Mouse (Mus musculus): ENCODE measurements around the gene Psmd4.
"Not testable (repeated sequence)": the region's sequence is repeated elsewhere in the genome, so short reads cannot be mapped to it uniquely, and the experiment has no call there.

Gene Psmd4

DNA sequence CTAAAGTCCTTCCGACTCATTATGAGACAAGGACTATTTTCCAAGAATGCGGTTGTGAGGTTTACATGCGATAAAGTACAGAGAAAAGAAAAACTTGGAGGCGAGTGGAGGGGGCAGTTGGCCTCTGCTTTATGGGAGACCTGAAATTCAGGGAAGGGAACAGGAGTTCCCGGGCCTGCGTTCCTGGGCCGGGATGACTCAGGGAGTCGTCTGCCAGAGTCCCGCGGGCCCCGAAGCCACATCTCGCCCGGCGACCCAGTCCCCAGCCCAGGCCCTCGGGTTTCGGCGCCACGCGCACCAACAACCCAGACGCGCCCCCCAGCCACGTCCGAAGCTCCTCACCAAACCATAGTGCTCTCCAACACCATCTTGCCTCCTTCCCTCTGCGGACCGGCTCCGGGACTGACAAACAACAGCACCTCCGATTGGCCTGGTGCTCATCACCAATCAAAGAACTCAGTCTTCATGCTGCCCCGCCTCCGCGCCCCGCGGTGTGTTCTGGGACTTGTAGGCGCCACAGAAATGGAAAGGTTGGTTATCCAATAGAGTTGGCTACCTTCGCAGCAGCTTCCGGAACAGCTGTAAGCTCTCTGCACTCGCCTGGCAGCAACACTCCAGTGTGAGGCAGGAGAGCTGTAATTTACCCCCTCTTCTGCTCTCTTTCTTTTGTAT is at the start of gene Psmd4:
TSS of gene Psmd4 (minus strand) at position 449 of the 672 bp plus-strand sequence.
- peak; percentile 98 for DNase-seq

DNA sequence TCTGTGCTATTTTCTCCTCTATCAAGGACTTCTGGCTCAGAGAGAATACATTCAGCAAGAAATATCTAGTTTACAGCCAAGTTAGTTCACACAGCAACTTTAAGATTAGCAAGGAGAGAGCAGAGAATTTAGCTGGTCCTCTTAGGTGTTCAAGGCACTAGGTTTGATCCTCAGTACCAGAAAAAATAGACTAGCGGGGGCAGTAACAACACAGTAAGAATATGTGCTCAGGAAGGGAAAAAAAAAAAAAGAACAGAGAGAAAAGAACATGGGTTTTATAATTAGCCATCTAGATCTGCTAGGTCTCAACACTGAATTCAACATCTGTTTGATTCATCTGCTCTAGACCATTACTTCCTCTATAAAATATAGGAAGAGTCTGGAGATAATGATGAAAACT is 45.7 kb upstream of the Psmd4 start:
- no peak for DNase-seq

DNA sequence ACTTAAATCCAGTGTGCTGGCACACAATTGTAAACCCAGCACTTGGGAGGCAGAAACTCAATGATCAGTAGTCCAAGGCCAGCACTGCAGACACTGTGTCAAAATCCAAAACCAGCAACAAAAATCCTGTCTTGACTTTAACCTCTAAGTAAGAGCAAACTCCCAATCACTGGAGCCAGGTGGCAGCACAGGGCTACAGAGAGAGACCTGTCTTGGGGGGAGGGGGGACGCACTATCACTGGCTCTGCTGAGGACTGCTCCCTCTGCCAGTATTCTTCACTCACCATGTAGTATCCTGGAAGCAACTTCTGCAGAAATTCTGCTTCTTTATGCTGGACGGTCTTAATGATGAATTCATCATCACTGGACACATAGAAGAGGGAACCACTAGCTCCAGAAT is 29.2 kb upstream of the Psmd4 start:
- DNase-seq = no peak

DNA sequence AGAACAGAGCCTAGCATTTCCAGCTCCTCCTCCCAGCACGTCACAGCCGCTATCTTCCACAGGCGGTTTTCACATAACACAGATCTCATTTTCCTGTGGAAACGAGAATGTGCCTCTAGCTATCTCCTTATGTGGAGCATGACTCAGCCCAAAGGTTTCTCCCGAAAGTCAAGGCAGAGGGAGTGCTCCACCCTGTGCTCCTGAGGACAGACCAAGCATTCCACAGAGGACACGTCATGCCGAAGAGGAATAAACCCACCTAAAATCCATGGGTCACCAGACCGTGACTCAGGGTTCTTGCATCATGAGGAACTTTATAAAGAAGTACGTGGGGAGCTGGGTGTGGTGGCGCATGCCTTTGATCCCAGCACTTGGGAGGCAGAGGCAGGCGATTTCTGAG is 24.2 kb upstream of the Psmd4 start:
- DNase-seq = no peak

DNA sequence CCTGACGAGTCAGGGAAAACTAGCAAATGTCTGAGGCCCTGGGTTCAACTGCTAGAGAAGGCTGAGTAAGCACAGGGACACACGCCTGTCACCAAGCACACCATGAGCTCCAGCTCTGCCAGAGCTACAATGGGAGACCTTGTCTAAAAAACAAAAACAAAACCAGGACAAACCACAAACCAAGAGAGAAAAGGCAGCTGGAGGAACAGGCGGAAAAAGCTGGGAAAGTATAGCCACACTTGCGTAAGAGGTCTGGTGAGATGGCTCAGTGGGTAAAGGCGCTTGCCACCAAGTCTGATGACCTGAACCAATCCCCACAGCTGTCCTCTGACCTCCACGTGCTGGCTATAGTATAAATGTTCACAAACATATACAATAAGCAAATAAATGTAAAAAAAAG is 23.7 kb upstream of the Psmd4 start:
- no peak for DNase-seq

DNA sequence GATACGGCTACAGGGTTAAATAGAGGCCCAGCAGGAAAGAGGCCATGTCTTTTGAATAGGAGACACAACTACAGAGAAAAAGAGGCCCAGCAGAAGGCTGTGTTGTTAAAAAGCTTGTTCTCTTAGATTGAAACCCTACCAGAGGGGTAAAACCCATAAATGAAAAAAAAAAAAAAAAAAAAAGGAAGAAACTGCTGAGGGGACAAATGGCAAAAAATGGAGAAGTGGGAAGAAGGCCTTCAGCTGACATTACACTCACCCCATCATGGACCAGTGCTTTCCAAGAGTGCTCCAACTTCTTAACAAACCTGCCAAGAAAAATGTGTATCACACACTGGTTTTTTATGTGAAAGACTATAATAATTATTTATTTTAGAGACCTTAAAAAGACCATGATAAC is 23.1 kb upstream of the Psmd4 start:
- no peak for DNase-seq

DNA sequence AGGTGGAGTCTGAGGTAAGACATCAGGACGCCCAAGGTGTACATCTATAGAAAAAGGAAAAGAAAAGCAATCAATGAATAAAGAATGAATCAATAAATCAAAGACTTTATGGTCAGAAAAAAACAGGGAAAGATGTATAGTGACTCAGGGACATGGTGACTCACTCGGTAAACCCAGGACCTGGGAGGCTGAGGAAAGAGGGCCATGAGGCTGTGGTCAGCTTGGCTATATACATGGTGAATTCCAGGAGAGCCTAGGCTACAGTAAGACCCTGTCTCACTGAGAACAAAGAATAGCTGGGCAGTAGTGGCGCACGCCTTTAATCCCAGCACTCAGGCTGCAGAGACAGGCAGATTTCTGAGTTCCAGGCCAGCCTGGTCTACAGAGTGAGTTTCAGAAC is 21.3 kb upstream of the Psmd4 start:
- no peak for DNase-seq

DNA sequence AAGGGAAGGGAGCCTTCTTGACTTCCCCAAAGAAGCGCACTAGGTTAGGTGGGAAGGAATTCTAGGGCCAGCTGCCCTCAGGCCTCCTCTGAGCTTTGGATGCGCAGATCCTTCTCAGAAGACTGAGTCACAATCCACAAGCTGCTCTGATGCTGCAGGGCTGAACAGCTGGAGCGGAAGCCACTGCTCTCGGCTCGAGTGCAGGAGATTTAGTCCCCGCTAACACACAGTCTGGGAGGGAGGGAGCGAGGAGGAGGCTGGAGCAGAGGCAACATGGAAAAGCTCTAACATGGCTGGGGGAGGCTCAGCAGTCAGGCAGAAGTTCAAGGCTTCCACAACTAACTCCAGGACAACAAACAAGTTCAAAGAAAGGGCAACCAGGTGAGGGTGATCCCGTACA is 15.7 kb upstream of the Psmd4 start:
- no peak for DNase-seq

DNA sequence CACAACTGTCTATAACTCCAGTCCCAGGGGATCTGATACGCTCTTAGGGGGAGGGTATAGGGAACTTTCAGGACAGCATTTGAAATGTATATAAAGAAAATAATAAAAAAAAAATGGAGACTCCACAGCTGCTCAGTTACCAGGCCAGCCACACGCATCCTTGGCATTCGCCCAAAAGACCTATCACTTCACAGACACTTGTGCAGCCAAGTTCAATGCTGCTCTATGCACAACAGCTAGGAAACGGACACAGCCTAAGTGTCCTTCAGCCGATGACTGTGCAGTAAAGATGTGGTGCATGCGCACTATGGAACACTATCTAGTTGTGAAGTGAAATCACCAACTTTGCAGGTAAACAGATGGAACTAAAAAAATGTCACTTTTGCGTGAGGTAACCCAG is 13.9 kb upstream of the Psmd4 start:
- DNase-seq = no peak

DNA sequence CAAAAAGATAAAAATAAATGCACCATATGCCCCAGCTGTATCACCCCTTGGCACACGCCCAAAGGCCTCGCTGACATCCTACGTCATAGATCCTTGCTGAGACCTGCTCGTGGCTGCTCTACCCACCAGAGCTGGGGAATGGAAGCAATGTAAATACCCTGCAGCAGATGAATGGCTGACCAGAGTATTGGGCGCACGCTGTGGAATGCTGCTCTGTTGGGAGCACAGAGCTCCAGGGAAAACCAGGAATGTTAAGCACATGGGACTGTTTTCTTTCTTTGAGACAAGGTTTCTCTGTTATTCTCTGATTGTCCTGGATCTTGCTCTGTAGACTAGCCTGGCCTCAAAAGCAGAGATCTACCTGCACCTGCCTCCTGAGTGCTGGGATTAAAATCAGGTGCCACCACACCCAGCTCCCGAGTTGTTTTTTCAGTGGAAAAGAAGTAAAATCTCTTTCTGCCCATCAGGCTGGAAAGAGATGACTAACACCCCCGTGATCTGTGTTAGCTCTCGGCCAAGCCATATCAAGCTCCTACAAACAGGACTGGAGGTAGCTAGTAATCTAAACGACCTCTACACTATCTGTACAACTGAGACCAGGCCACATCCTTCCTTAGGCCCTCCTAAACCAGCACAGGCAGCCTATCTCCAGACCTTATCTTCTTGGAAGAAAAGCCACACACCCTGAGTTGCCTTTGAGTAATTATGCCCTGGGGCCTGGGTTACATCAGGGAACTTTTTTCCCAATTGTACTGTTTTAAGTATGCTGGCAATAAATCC is 12.3 kb upstream of the Psmd4 start:
- peak; percentile 10 for DNase-seq

DNA sequence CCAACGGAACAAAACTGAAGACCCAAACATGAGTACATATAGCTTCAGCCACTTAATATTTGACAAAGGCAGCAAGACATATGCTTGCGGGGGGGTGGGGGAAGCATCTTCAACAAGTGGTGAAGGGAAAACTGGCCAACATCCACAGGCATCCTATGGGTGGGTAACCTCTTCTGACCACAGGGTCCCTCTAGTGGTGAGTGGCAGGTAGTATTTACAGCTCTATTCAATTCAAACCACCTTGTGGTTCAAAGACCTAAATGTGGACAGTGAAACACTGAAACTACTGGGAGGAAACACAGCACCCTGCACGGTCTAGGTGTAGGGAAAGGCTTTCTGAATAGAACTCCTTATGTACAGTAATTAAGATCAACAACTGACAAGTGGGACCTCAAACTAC is 11.3 kb upstream of the Psmd4 start:
- peak; percentile 19 for DNase-seq

DNA sequence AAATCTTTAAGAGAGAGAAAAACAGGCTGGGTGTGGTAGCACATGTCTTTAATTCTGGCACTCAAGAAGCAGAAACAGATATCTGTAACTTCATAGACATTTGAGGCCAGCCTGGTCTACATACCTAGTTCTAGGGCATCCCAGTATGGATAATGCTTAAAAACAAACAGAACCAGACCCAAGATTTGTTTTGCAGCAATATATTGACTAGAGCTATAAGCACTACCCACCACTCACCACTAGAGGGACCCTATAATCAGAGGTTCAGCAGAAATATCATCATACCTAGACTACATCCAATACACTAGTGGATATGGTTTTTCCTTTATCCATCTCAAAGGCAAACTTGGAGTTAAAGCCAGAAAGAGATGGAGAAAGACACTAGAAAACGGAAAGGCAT is 10.5 kb upstream of the Psmd4 start:
- DNase-seq = no peak

DNA sequence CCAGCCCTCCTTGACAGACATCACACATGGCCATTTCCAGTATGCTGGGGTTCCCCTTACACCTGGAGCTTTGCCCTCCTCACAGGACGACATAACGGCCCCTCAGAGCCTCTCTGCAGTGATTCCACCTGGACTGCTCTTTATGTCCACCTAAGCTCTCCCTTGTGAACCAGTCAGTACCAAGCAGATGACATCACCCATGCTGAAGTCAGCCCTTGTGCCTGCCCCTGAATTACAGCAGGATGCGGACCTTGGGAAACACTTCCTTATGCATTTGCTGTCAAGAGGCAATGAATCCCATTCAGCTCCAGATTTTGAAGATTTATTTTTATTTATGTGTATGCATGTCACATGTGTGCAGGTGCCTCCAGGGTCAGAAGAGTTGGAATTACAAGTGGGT is 5.5 kb upstream of the Psmd4 start:
- no peak for DNase-seq

DNA sequence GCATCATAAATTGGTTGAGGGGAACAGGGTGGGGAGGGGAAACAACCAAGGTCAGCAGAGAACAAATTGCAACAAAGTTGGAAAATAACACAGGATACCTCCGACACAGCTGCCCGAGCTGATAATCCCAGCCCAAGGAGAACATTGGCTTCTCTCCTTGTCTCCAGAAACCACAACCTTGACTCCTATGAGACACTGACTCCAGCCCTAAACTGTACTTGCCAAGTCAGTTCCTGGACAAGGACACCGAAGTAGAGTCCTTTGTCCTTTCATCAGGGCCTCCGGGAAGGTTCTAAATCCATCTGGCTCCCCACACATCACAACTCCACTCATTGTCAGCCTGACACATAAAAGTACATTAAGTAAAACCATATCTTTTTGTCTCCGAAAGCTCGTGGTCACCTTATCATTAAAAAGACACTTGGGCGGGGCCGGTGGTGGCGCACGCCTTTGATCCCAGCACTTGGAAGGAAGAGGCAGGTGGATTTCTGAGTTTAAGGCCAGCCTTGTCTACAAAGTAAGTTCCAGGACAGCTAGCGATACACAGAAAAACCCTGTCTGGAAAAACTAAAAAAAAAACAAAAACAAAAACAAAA is 4.1 kb upstream of the Psmd4 start:
- DNase-seq = no peak

DNA sequence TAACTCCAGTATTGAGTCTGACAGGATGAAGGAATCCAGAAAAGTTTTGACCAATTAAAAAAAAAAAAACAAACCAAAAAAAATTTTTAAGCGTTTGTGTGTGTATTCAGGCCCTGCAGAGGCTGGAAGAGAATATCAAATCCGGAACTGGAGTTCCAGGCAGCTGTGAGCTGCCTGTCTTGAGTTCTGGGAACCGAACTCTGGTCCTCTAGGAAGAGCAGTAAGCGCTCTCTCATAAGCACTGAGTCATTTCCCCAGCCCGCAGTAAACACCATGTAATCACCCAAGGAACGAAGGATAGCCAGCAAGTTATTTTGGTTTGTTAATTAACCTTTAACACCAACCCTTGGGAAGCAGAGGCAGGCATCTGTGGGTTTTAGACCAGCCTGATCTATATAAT is 837 bp upstream of the Psmd4 start:
- DNase-seq = no peak

DNA sequence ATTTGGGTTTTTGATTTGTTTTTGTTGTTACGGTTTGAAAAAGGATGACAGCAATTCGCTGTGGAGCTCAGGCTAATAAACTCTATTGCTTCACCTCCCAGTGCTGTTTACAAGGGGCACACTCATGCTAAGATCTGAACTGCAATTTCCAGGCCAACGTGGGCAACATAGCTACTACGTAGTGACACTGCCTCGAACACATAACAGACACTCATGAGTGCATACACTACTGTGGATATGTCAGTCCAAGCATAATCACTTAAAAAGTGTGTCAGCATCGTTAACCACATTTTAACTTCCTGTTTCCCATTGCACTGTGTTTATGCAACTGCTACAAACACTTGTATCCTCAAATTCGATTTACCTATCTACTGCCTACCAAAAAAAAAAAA is 420 bp upstream of the Psmd4 start:
- DNase-seq = no peak

DNA sequence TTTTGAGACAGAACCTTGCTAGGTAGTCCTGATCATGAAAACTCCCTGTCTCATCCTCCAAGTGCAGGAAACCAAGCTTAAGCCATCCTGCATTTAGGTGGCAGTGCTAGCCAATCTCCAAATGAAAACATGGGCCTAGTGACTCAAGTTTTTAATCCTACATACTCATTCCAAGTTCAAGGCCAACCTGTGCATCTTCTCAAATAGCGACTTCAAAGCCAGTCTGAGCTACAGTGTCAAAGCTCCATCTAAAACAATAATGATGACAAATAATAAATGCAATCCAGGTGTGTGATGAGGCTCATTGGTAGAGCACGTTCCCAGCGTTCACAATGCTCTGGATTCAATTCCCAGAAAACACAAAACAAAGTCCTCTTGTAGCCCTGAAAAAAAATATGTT is 789 bp downstream of the Psmd4 start:
- DNase-seq = no peak

DNA sequence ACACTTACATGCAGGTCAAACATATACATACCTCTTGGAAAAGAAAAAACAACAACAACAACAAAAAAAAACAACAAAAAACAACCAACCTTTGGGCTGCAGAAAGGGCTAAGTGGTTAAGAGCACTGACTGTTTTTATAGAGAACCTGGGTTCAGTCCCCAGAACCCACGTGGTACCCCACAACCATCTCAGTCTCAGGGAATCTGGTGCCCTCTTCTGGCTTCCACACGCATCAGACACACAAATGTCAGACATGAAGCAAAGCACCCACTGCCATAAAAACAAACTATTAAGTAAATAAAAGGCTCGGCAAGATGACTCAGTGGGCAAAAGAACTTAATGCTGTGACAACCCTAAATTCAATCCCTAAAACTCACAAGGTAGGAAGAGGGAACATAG is 12.5 kb downstream of the Psmd4 start:
- no peak for DNase-seq

DNA sequence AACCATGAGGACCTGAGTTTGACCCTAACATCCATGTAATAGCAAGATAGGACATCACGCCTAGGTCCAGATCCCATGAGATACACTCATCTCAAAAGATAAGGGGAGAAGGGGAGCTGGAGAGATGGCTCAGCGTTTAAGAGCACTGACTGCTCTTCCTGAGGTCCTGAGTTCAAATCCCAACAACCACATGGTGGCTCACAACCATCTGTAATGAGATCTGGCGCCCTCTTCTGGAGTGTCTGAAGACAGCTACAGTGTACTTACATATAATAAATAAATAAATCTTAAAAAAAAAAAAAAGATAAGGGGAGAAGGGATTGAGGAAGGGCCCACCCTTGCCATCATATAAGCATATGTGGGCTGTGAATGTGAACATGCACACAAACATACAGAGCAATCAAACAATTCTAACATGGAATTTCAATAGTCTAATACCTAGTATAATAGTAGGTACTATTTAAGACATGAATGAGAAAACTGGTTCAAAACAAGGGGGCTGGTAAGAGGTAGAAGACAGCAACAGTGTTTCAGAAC is 13.1 kb downstream of the Psmd4 start:
- not testable (repeated sequence) for DNase-seq

DNA sequence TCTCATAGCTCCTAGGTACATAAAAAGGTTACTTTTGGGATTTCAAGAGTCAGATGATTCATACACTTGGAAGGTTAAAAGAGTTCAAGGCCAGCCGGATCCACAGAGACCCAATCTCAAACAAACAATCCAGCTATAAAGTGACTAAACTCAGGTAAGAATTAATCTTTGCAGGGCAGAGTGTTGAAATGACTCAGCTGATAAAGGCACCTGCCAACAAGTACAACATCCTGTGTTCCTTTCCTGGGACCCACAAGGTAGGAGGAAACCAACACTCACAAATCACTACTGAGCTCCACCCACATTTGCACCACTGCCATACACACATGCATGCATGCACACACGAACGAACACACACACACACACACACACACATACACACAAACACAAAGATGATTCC is 13.8 kb downstream of the Psmd4 start:
- DNase-seq = no peak

DNA sequence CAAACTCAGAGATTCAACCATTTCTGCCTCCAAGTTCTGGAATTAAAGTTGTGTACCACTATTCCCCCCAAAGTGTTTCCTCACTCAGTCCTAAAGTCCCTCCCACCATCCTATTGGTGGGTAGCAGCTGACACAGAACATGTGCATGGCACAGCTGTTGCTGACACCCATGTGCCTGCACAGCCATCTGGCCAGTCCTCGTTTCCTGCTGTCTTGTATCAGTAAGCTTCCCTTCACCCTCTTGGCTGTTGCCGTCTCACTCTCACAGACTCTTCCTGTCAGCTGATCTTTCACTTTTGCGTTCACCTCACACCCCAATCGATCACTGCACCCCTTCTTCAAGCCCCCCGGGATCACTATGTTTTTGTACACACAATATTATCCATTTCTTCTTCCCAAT is 14.7 kb downstream of the Psmd4 start:
- DNase-seq = no peak

DNA sequence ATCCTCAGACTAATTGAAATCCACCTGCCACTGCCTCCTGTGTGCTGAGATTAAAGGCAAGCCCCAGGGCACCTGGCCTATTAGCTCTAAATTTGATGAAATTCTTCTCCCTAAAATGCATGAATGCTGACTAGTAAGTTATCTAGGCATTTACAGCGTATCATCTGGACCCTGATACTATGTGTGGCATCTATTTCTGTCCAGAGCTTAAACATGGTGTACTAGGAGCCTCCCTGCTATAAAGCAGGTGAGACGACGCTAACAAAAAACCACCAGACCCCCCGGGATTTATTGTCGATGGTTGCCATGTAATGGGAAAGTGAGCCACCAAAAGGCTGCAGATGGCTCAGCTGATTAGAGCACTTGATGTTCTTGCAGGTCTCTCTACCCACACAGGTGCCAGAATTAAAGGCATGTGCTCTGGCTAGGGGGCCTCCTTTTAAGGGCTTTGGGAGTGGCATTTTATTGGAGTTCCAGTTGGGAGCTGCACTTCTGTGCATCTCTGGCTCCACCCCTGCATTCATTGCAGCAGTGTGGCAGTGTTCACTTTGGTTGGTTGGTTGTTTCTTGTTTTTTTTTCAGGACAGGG is 15.3 kb downstream of the Psmd4 start:
- DNase-seq = no peak

DNA sequence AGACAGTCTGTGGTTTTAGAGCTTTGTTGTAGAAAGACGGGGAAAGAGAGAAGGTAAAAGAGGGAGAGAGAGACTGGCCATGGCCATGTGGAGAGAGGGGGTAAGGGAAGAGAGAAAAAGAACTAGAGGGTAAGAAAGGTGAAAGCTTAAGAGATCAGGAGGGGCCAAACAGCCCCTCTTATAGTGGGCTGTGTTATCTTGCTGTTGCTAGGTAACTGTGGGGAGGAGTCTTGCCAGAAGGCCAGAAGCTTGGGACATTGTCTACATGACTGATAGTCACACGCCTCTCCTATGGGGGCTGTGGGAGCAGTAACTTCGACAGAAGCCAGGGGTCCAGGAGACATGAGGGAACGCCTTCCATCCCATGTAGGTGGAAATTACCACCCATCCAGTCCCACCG is 17.2 kb downstream of the Psmd4 start:
- DNase-seq = no peak

DNA sequence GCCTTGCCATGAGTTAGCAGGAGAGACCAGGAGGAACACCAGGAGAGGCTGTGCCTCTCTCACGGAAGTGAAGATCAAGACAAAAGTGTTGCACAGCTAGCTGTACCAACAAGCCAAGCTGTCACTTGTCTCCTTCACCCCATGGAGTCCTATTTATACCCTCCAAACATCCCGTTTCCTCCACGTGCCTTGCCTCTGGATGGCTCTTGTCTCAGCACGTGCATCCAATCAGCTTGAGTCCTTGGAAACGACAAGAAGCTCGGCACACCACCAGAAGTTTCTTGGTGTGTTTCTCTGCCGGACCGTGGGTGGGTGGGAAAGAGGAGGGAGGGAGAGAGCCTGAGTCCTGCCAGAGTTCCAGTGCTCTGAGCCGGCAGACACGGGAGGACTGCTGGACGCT is 17.9 kb downstream of the Psmd4 start:
- DNase-seq = no peak

Data from kidney, adult 18-20 months (tissue).